Mouse (Mus musculus) T-helper 17 cell (primary cell): ENCODE results near the gene Tspan4.
"Not testable (repeated sequence)": the region's sequence is repeated elsewhere in the genome, so short reads cannot be mapped to it uniquely, and the experiment has no call there.

Source experiments
- in situ Hi-C, 2 experiments: fragments of 300-600 bp; cut with MboI, MseI; formaldehyde crosslinking; loops; 1 replicate in 1 of 2; 2 replicates in 1 of 2; pipeline ENCODE4 v1.15.1; 2025; ENCODE audit warnings: high pct_unique_total_duplicates in 2 of 2

Gene Tspan4

GRCm38 (mm10) chr7:141438201-141438968 is 36.7 kb upstream of the Tspan4 start:
- in situ Hi-C loops = no loop called here

- in situ Hi-C loops = no loop called here
These were observed 35.8 kb upstream of the Tspan4 start for GRCm38 (mm10) chr7:141439140-141439679.

GRCm38 (mm10) chr7:141439811-141440210 is 35.2 kb upstream of the Tspan4 start:
- in situ Hi-C loops = no loop called here

- in situ Hi-C loops = no loop called here
These were observed 34.4 kb upstream of the Tspan4 start for GRCm38 (mm10) chr7:141440613-141441012.

- in situ Hi-C loops = no loop called here
These were observed 33.6 kb upstream of the Tspan4 start for GRCm38 (mm10) chr7:141441460-141441859.

GRCm38 (mm10) chr7:141442199-141442598 is 32.8 kb upstream of the Tspan4 start:
- in situ Hi-C loops = no loop called here

- in situ Hi-C loops = no loop called here
These were observed 31.8 kb upstream of the Tspan4 start for GRCm38 (mm10) chr7:141443081-141443821.

- in situ Hi-C loops = no loop called here
These were observed 31.2 kb upstream of the Tspan4 start, which contains the start of gene Pidd1 for GRCm38 (mm10) chr7:141443828-141444237. Gene Pidd1 (minus strand): TSS chr7:141444025.

- in situ Hi-C loops = not testable (repeated sequence)
These were observed 28.7 kb upstream of the Tspan4 start for GRCm38 (mm10) chr7:141446374-141446773.

- in situ Hi-C loops = no loop called here
These were observed 27.7 kb upstream of the Tspan4 start, which contains the start of gene Rplp2 for GRCm38 (mm10) chr7:141447110-141447991. Gene Rplp2 (plus strand): TSS chr7:141447370.

- in situ Hi-C loops = no loop called here
These were observed 23.1 kb upstream of the Tspan4 start for GRCm38 (mm10) chr7:141451928-141452327.

GRCm38 (mm10) chr7:141453636-141454035 is 21.4 kb upstream of the Tspan4 start:
- in situ Hi-C loops = no loop called here

- in situ Hi-C loops = loop anchor here in 1 of 2 experiments (5.0 kb wide), 1 partner anchor 43 kb away; the partner anchor contains the start of gene Gatd1
These were observed 20.0 kb upstream of the Tspan4 start, which contains the start of gene Pnpla2 for GRCm38 (mm10) chr7:141454967-141455551. Gene Pnpla2 (plus strand): TSS chr7:141455198.

GRCm38 (mm10) chr7:141455610-141456314 is 19.3 kb upstream of the Tspan4 start:
- in situ Hi-C loops = loop anchor here in 1 of 2 experiments (5.0 kb wide), 1 partner anchor 43 kb away; the partner anchor contains the start of gene Gatd1

- in situ Hi-C loops = loop anchor here in 1 of 2 experiments (5.0 kb wide), 1 partner anchor 44 kb away; the partner anchor contains the start of gene Gatd1
These were observed 18.3 kb upstream of the Tspan4 start for GRCm38 (mm10) chr7:141456739-141457138.

GRCm38 (mm10) chr7:141457236-141457635 is 17.8 kb upstream of the Tspan4 start:
- in situ Hi-C loops = loop anchor here in 1 of 2 experiments (5.0 kb wide), 1 partner anchor 45 kb away; the partner anchor contains the start of gene Gatd1

- in situ Hi-C loops = loop anchor here in 1 of 2 experiments (5.0 kb wide), 1 partner anchor 46 kb away; the partner anchor contains the start of gene Gatd1
These were observed 16.9 kb upstream of the Tspan4 start for GRCm38 (mm10) chr7:141457986-141458660.

- in situ Hi-C loops = loop anchor here in 1 of 2 experiments (5.0 kb wide), 1 partner anchor 46 kb away; the partner anchor contains the start of gene Gatd1
These were observed 16.4 kb upstream of the Tspan4 start for GRCm38 (mm10) chr7:141458661-141459060.

- in situ Hi-C loops = loop anchor here in 1 of 2 experiments (5.0 kb wide), 1 partner anchor 47 kb away; the partner anchor contains the start of gene Gatd1
These were observed 15.7 kb upstream of the Tspan4 start for GRCm38 (mm10) chr7:141459301-141459711.
